Mouse (Mus musculus) liver, embryonic 14 days (tissue): ENCODE results near the gene Socs4. TPM values are rescaled to one million over a fixed set of nuclear protein-coding genes. Genes with fewer than 3 reads are reported as not detected.

Experiments
- polyA plus RNA-seq: library from polyadenylated mRNA; depleted of rRNA; stranded (reverse); fragments of >200 nt; gene quantifications from 2 replicates; pipeline ENCODE4 v1.2.3, GENCODE M21; 2012; rRNA removed

The Socs4 gene
- polyA plus RNA-seq = 5.7 and 6.9 TPM in 2 replicates

DNA sequence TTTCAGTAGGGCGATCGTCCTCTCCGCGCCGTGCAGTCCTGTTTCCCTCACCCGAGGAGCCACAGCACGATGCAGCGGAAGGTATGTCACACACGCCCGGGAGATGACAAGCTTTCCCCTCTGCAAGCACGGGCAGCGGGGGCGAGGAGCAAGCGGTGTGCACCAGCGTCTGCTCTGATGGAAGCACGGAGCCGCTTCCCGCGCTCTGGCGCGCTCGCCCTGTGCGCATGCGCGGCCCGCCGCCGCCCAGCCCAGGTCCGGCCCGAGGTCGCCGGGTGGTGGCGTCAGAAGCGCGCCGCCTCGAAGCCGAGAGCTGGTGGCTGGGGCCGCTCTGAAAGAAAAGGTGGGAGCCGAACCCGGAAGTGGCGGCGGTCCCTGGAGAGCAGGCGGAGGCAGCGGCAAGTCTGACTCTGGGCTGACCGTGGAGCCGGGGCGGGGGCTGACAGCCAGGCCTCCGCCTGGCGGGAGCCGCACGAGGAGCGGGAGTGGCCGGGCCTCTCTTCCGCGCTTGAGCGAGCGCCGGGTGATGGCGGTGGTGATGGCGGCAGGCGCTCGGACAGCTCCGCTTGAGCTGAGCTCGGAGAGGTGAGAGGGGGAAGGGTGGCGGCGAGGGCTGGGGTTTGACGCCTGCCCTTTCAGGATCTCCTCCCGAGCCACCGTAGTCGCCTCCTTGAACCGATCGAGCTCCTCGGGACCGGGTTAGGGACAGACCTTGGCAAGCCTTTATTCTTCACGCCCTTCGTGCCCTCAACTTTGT, at the start of gene Socs4, which contains the start of gene Wdhd1:
TSS of gene Socs4 (plus strand) at position 295 of the 757 bp plus-strand sequence.
TSS of gene Wdhd1 (minus strand) at position 221 of the 757 bp plus-strand sequence.

DNA sequence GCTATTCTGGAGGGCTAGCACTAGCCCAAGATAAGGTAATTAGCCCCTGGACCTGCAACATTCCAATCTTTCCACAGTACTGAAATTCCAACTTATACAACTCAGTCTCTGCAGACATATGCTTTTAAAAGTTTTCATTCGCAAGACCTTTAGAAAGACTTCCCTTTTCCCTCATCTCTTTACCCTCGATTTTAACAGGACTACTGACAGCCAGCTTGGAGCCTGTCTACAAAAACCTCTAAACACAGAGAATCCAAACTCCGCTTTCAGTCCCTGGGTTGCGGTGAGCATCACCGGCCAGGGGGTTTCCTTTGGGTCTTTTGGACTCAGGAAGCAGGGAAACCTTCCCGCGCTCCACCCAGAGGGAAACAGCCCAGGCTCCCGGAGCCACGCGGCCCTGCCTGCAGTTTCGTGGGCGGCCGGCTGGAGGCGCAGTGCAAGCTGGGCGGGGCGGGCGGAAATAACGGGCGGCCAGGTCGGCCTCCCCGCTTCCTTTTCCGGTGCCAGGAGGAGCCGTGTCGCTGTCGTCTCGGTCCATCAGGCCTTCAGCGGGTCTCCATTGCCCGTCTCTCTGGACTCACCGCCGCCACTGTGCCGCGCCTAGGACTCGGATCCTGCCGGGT, 21.2 kb downstream of the Socs4 start, which contains the start of gene Mapk1ip1l:
TSS of gene Mapk1ip1l (plus strand) at position 482 of the 623 bp plus-strand sequence.

Other genes with a start within 250 kb of the Socs4 start
- gene Gch1, start 87.5 kb upstream of the Socs4 start, polyA plus RNA-seq = 2.5 and 2.7 TPM in 2 replicates
- gene Wdhd1, start 74 bp upstream of the Socs4 start, polyA plus RNA-seq = 38.0 and 40.6 TPM in 2 replicates
- gene Mapk1ip1l, start 21.3 kb downstream of the Socs4 start, polyA plus RNA-seq = 20.7 and 23.1 TPM in 2 replicates
- 12.6 and 16.9 TPM in 2 replicates for gene Lgals3, start 90.8 kb downstream of the Socs4 start, polyA plus RNA-seq
- 43.5 and 47.7 TPM in 2 replicates for gene Dlgap5, start 141.5 kb downstream of the Socs4 start, polyA plus RNA-seq
- gene Fbxo34, start 173.5 kb downstream of the Socs4 start, polyA plus RNA-seq = 19.5 and 26.6 TPM in 2 replicates